Mouse (Mus musculus): ENCODE results near the gene Dhrs7c. TPM values are rescaled to one million over a fixed set of nuclear protein-coding genes. Genes with fewer than 3 reads are reported as not detected.

Dhrs7c gene
- polyA plus RNA-seq, 1 experiment, result not detected

DNA sequence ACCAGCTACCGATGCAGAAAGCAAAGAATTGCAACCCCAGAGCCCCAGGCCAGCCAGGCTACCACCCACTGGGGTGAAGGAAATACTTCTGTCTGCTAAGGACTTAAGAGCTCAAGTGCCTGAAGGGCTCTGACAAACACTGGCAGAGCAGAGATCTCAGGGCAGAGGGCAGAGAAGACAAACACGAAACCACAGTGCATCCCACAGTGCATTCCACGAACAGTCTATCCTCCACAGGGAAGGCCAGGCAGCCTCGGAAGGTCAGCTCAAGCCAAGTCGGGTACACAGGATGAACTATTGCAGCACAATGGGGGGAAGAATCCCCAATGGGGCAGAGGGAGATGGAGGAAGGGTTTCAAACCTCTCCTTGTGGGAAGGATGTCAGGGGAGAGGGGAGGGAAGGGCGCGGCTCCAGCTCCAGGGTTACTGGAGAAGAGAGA, 63.4 kb downstream of the Dhrs7c start:
- Histone ChIP-seq H3K36me3 (ENCODE audit: control insufficient read depth, insufficient read depth, low read length) (no peaks in the 10 kb centered on the region), H3K27me3 (ENCODE audit: control insufficient read depth, insufficient read depth, low read length) (no peaks in the 10 kb centered on the region), H3K4me1 (ENCODE audit: control insufficient read depth, insufficient read depth, low read length) (no peaks in the 10 kb centered on the region), H3K27ac (ENCODE audit: control insufficient read depth, insufficient read depth, low read depth, low read length) (no peak overlapping the region), H3K4me3 (ENCODE audit: control insufficient read depth, low read depth, low read length) (no peak overlapping the region)
- no peak for TF ChIP-seq POLR2A (IDR thresholded peaks at IDR 0.05; ENCODE audit: control insufficient read depth, low read depth, low read length)

DNA sequence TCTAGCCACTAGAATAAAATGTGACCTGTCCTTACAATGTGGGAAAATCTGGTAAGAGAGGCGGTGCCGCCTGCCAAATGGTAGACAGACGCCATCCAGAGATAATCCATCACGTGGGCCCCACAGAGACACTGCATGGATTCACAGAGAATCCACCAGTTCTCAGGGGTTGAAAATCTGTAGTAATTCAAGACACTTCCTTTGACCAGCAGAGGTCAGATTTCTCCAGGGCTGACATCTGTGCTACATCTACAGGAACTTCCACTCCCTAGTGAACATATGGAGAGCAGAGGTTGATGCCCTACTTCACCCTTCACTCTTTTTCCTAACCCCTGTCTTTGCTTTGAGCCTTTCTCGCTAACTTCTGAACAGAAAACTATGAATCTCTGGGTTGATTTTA, 67.1 kb downstream of the Dhrs7c start:
- Histone ChIP-seq H3K36me3 (ENCODE audit: control insufficient read depth, insufficient read depth, low read length) (no peaks in the 10 kb centered on the region), H3K4me1 (ENCODE audit: control insufficient read depth, insufficient read depth, low read length) (no peaks in the 10 kb centered on the region), H3K27me3 (ENCODE audit: control insufficient read depth, insufficient read depth, low read length) (no peaks in the 10 kb centered on the region), H3K4me3 (ENCODE audit: control insufficient read depth, low read depth, low read length) (no peak overlapping the region), H3K27ac (ENCODE audit: control insufficient read depth, insufficient read depth, low read depth, low read length) (no peak overlapping the region)
- no peak for TF ChIP-seq POLR2A (IDR thresholded peaks at IDR 0.05; ENCODE audit: control insufficient read depth, low read depth, low read length)
- TF ChIP-seq CTCF (IDR thresholded peaks at IDR 0.05; ENCODE audit: control insufficient read depth, insufficient read depth, insufficient replicate concordance, low read depth, low read length), result no peak

Other genes with a start within 250 kb of the Dhrs7c start
- gene Rcvrn, start 102.9 kb upstream of the Dhrs7c start, polyA plus RNA-seq (2012; rRNA removed), result not detected in 2 replicates
- gene Glp2r, start 27.0 kb upstream of the Dhrs7c start, polyA plus RNA-seq (2012; rRNA removed), result 0.16 and 0.73 TPM in 2 replicates
- not detected in 2 replicates for gene Gsg1l2, start 23.6 kb upstream of the Dhrs7c start, polyA plus RNA-seq (2012; rRNA removed)
- 1.5 and 1.7 TPM in 2 replicates for gene Usp43, start 124.0 kb downstream of the Dhrs7c start, polyA plus RNA-seq (2012; rRNA removed)
- gene Cfap52, start 167.5 kb downstream of the Dhrs7c start, polyA plus RNA-seq (2012; rRNA removed), result 76.9 and 86.1 TPM in 2 replicates
- 12.9 and 19.6 TPM in 2 replicates for gene Stx8, start 168.0 kb downstream of the Dhrs7c start, polyA plus RNA-seq (2012; rRNA removed)

Measured in testis, adult 2 months (tissue).